Mouse (Mus musculus) liver, adult (tissue): Measurements from ENCODE around the gene Nucb2.

Experiments used
- GATA4 ChIP-seq: IDR thresholded peaks from 2 replicates; pipeline ENCODE4 v1.6.1; 2014; ENCODE audit warnings: mild to moderate bottlenecking, low read length; ENCODE audit not compliant: insufficient replicate concordance

Nucb2 gene

GRCm38 (mm10) chr7:116515059-116515458 is 10.9 kb downstream of the Nucb2 start:
- TF ChIP-seq GATA4 = no peak

GRCm38 (mm10) chr7:116515514-116516135 is 11.5 kb downstream of the Nucb2 start:
- TF ChIP-seq GATA4 = no peak

GRCm38 (mm10) chr7:116517240-116517639 is 13.1 kb downstream of the Nucb2 start:
- no peak for TF ChIP-seq GATA4

GRCm38 (mm10) chr7:116518155-116518554 is 14.0 kb downstream of the Nucb2 start:
- no peak for TF ChIP-seq GATA4

GRCm38 (mm10) chr7:116519805-116520204 is 15.6 kb downstream of the Nucb2 start:
- TF ChIP-seq GATA4 = no peak

- no peak for TF ChIP-seq GATA4
Measured at GRCm38 (mm10) chr7:116524577-116524976, 20.4 kb downstream of the Nucb2 start.

- TF ChIP-seq GATA4 = no peak
Measured at GRCm38 (mm10) chr7:116529793-116530192, 25.6 kb downstream of the Nucb2 start.

GRCm38 (mm10) chr7:116530470-116530869 is 26.3 kb downstream of the Nucb2 start:
- no peak for TF ChIP-seq GATA4

GRCm38 (mm10) chr7:116531311-116531710 is 27.1 kb downstream of the Nucb2 start:
- no peak for TF ChIP-seq GATA4

- TF ChIP-seq GATA4 = no peak
Measured at GRCm38 (mm10) chr7:116556834-116557233, 52.7 kb downstream of the Nucb2 start.

- no peak for TF ChIP-seq GATA4
Measured at GRCm38 (mm10) chr7:116574551-116574950, 70.4 kb downstream of the Nucb2 start.
